Mouse (Mus musculus) cerebellum, postnatal 25 days (tissue): ENCODE measurements at regions not wholly inside any gene's neighbourhood (a gene's known extent, or its start where the extent isn't known, plus 50 kb on each side); places are given as distances from the start of the nearest gene placed in this dataset.

Experiments
- DNase-seq, 2 experiments: peaks; one replicate each; pipeline ENCODE4 v3.0.0; 2021; ENCODE audit warnings: mixed read lengths in 2 of 2

DNA sequence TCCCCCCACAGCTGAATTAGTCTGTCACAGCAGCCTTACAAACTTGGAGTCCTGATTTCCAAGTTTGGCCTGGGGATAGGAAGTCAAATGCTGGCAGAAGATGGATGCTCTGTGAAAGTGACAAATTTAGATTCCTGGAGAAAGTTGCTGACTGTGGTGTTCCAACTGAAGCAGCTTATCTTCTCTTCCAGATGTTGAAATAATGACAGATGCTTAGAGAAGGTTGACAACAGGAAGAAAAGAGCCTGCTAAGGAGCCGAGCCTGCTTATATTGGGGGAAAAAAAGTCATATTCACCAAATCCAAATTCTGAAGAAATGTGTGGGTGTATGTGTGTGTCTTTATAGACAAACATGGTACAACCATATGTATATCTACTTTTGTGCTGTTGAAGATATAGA lies 1380.4 kb upstream of the Cdh8 start:
- DNase-seq: no peak

DNA sequence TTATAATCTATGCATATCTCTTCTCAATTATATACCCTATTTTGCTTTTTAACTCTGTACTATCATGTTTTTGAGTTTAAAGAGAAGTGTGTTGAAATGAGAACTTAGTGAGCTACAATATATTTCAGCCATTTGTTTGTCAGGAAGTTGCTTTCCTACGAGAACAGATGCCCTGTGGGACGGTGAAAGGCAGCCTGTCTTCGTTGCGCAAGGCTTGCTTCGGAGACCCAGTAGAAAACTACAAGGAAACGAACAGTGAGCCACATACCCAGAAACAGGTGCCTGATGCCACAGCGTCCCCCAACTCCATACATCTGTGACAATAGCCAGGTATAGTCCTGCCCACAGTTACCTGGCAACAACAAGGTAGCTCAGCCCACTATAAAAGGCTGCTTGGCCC lies 1377.7 kb upstream of the Cdh8 start:
- no peak for DNase-seq

DNA sequence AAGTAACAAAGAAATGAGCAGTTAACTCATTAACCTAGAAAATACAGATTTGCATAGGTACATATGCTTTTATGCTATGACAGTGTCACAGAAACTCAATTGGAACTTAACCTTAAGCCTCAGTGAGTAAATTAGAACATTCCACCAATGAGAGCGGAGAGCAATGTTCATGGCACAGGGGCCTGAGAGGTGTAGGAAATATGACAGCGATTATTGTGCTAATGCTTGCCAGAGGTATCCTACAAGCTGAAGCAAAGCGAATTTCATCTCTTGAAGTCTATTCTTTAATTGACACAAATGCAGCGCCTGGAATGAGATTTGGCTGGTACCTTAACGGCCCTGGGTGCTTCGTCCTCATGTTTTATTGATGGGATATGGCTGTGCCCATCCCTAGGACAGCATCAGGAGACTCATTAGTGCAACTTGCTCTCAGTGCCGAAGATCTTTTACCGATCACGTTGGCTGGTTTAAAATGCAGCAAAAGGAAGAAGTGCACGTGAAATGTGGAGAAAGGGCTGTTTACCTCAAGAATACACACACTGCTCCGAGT lies 1374.4 kb upstream of the Cdh8 start:
- no peak for DNase-seq

DNA sequence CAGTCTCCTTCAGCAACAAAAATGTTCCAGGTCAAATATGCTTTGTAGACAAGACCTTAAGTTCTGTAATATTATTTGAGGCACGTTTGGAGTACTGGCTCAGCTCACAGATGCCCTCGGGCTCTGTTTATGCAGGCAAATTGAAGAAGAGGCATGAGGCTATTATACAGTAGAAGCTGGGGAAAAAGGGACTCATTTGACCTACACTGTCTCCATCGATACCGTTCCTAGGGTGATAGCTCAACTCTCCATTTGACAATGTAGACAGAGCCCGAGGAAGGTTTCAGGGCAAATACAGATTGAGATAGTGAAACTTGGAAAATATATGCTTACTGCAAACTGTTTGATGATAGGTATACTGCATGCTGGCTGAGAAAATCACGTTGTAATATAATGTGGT lies 1371.9 kb upstream of the Cdh8 start:
- no peak for DNase-seq

DNA sequence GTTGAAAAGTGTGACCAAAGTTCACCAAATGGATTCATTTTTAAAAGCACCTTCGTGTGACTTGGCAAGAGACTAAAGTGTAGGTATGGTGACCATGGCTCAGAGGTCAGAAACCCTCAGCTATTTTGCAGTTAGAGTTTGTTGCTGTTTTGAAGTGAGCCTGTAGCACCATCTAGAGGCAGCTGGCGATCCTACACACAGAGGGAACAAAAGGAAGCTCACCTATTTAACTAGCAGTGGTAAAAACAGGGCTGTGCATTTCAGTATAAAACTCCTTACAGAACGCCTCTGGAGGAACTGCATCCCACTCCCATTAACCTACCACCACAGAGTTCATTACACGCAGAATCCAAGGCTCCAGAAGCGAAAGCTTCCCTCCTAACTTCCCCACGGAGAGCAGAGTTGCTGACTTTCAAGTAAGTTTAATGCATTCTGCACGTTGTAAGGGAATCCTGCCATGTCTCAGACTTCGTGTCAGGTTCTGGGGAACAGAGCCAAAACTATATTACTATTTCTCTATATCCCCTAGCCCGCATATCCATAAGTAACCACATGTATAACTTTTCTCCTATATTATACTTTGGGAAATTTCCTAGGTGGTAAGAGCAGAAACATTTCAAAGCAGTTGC lies 1356.6 kb upstream of the Cdh8 start:
- DNase-seq: peak; percentile 74 to 76

DNA sequence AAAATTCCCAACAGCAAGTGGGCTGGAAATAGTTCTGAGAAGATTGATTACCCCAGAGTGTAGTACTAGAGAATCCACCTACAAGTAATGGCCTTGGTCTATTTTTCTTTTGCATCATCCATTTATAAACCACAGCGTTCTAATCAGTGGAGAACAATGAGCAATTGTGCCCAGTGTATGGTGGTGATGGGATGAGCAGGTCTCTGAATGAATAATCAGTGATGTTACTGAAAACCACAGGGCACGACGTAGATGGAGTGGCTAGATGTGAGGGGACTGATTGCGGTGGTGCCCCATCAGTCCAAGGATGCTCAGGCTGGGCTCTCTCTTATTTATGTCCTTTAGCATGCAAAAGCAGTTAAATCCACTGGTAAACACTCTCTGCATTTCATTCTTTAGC lies 1353.3 kb upstream of the Cdh8 start:
- no peak for DNase-seq

DNA sequence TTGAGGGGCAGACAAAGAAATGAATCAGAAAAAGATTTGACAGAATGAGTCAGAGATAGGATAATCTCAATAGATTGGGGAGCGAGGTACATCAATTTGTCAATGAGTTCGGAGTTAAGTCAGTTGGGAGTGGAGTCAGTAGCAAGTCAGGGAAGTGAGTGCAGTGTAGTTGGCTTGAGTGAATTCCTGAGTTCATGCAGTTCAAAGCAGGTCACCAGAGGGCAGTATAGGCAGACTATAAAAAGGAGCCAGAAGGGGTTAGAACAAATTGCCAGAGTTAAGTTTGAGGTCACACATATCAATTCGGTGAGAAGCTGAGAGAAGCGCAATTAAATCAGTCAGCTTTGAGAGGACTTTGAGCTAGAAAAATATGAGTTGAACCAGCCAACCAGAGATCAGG lies 1317.7 kb upstream of the Cdh8 start:
- no peak for DNase-seq

DNA sequence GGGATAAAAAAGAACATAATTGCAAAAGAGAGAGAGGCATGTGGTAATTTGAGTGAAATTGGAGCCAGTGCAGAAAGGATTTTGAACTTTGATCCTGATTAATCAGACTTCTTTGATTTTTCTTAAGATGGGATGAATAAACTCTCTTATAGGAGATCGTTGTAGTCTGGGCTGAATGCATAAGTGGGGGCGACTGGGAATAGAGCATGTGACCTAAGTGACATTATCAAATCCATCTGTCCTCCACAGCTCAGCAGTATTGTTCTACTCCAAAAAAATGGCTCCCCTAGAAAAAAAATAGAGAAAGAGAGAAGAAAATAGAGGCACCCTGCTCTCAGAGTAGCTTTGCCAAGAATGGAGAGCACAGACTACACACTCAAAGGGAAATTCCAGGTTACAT lies 1286.1 kb upstream of the Cdh8 start:
- no peak for DNase-seq

DNA sequence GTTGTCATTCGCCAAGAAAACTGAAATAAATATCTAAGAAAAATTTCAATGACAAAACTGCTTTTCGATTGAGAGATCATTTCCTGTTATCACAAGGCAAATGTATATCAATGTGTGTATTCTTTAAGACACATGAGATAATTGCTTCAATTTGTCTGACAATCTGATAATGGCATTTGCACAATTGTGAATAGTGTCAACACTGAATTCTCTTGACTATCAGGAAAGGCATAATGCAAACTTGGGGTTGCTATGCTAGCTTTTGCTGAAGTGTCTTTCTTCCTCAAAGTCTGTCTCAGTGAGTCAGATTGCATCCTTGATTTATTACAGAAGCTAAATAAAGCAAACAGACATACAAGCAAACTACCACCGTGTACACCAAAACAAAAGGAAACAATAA lies 1278.8 kb upstream of the Cdh8 start:
- DNase-seq: no peak

DNA sequence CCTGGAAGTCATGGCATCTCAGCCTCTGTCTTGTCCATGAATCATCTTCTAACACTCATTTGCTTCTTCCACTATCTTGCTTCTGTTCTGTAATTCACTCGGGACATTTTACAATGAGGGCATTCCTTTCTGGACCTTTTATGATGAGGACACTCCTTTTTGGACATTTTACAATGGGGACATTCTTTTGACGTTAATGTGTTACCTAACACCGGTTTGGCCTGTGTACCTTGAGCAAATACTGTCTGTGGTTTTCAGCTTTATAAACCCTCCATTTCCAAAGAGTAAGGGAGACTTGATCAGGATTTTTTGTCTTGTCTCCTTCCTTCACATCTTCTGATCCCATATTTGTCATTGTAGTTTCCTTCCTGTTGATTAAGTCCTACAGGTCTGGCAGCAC lies 1262.3 kb upstream of the Cdh8 start:
- no peak for DNase-seq
